Mouse (Mus musculus) stomach, embryonic 14.5 days (tissue): ENCODE results near the gene Washc1. TPM values are rescaled to one million over a fixed set of nuclear protein-coding genes. Genes with fewer than 3 reads are reported as not detected.

Source experiments
- ATAC-seq: fragments of 200-750 bp; cut with Nextera tagmentation; 2 replicates; pipeline ENCODE4 v1.8.0; 2017; ENCODE audit warnings: low read depth, moderate TSS enrichment; ENCODE audit not compliant: insufficient number of reproducible peaks, insufficient read depth, low FRiP score
- H3K27ac ChIP-seq: fragments of 300-500 bp; sonication (generic); 2 replicates; pipeline ENCODE4 v1.5.1; 2014; ENCODE audit warnings: mild to moderate bottlenecking, low read length, moderate library complexity, mixed read lengths
- H3K27me3 ChIP-seq: fragments of 300-500 bp; sonication (generic); 2 replicates; pipeline ENCODE4 v1.6.1; 2014; ENCODE audit warnings: low read length, control low read depth, mixed read lengths; ENCODE audit not compliant: control insufficient read depth, insufficient read depth
- H3K36me3 ChIP-seq: fragments of 300-500 bp; sonication (generic); 2 replicates; pipeline ENCODE4 v1.6.1; 2014; ENCODE audit warnings: mild to moderate bottlenecking, control low read depth, low read length, moderate library complexity, mixed read lengths; ENCODE audit not compliant: control insufficient read depth, insufficient read depth
- H3K4me1 ChIP-seq: fragments of 300-500 bp; sonication (generic); 2 replicates; pipeline ENCODE4 v1.6.1; 2014; ENCODE audit warnings: low read length, control low read depth, mixed read lengths; ENCODE audit not compliant: control insufficient read depth, insufficient read depth
- H3K4me2 ChIP-seq: fragments of 300-500 bp; sonication (generic); replicated peaks from 2 replicates; pipeline ENCODE4 v1.6.1; 2014; ENCODE audit warnings: low read depth, low read length, control low read depth
- H3K4me3 ChIP-seq: fragments of 300-500 bp; sonication (generic); 2 replicates; pipeline ENCODE4 v1.5.1; 2014; ENCODE audit warnings: low read depth, low read length, control low read depth
- H3K9ac ChIP-seq: fragments of 300-500 bp; sonication (generic); replicated peaks from 2 replicates; pipeline ENCODE4 v1.6.1; 2014; ENCODE audit warnings: low read depth, mild to moderate bottlenecking, control low read depth, low read length, moderate library complexity, mixed read lengths
- H3K9me3 ChIP-seq: fragments of 300-500 bp; sonication (generic); 2 replicates; pipeline ENCODE4 v1.6.1; 2016; ENCODE audit warnings: low read depth, low read length, control low read depth; ENCODE audit not compliant: control insufficient read depth
- WGBS: fragments of 180-500 bp; shearing (Covaris S2); extraction: QIAGEN DNeasy Blood & Tissue Kit; methylation state at CpG from one replicate; pipeline ENCODE4 v1.1.7; 2014; 5-methylcytosine and 5-hydroxymethylcytosine counted together
- polyA plus RNA-seq: library from polyadenylated mRNA; unstranded; fragments of >200 nt; fragmentation: Nextera tagmentation; extraction: Ambion mirVana; gene quantifications from 2 replicates; pipeline ENCODE4 v1.2.1, GENCODE M21; 2014

The Washc1 gene
- polyA plus RNA-seq, 1 experiment from 2014 or later: 38.0 TPM

DNA sequence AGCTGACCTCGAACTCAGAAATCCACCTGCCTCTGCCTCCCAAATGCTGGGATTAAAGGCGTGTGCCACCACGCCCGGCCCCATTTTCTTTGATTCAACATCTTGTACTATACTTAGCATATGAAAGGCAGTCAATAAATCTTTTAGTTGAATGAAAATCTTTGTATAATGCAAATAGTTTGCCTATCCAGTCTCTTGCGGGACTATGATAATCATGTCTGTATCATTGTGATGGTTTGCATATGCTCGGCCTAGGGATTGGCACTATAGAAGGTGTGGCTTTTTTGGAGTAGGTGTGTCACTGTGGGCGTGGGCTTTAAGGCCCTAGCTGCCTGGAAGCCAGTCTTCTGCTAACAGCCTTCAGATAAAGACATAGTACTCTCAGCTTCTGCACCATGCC, 7.3 kb upstream of the Washc1 start:
- H3K27me3 ChIP-seq: no peaks in the 10 kb centered on the region
- ATAC-seq: no peak
- no peak overlapping the region for H3K9ac ChIP-seq
- peaks cover 10% of the 10 kb centered on the region for H3K4me1 ChIP-seq
- 80% methylated on average over 7 of the region's 7 CpGs for WGBS
- H3K9me3 ChIP-seq: no peaks in the 10 kb centered on the region
- no peaks in the 10 kb centered on the region for H3K36me3 ChIP-seq
- H3K4me3 ChIP-seq: no peak overlapping the region
- H3K27ac ChIP-seq: no peak overlapping the region
- H3K4me2 ChIP-seq: no peak overlapping the region

DNA sequence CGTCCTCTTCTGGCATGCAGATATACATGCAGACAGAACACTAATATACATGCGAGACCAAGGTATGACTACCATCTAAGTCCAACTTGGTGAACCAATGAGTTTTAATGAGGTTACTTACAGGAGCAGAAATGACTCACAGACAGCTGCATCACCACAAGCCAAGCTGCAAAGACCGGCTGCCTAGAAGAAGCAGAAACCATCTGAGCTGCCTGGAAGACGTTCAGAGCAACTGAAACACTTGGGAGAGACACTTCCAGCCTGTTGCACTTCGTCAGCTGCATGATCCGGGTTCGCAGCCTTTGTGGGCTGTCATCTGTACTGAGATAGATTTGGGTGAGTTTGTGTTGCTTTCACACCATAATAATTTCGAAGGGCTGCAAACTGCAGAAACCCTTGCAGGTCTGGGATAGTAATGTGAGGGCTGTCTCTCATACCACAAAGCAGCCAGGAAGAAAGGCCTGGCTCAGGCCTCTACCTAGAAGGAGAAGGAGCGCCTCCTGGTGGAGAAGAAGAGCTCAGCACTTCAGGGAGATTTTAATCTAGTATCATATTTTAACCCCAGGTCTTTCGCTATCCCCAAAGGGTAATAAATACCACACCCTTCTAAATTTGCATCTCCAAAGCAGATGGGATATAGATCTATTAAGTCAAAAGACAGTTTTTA, 4.6 kb upstream of the Washc1 start:
- H3K36me3 ChIP-seq: no peaks in the 10 kb centered on the region
- H3K9me3 ChIP-seq: no peaks in the 10 kb centered on the region
- no peak for ATAC-seq
- H3K4me1 ChIP-seq: peaks cover 5% of the 10 kb centered on the region; the same call in 1 of the 2 replicates
- no peak overlapping the region for H3K9ac ChIP-seq
- no peak overlapping the region for H3K4me2 ChIP-seq
- H3K27ac ChIP-seq: no peak overlapping the region; the same call in 1 of the 2 replicates
- H3K27me3 ChIP-seq: no peaks in the 10 kb centered on the region
- H3K4me3 ChIP-seq: no peak overlapping the region
- WGBS: 51% methylated on average over 10 of the region's 10 CpGs

DNA sequence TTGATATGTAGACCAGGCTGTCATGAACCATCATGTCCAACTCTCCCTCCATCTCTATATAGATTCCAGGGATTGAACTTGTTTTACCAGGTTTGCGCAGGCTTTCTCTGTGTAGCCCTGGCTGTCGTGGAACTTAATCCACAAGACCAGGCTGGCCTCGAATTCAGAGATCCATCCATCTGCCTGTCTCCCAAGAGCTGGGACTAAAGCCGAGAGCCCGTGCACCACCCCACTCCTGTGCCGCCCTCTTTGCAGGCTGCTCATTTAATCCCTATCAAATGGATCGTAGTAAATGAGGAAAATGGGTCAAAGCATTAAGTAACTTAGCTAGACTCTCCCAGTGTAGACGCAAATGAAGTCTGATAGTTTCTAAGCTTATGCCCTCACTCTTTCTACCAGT, 3.9 kb upstream of the Washc1 start:
- Histone ChIP-seq H3K9ac (no peak overlapping the region), H3K4me1 (peaks cover 9% of the 10 kb centered on the region), H3K27ac (no peak overlapping the region), H3K27me3 (no peaks in the 10 kb centered on the region), H3K4me3 (no peak overlapping the region), H3K9me3 (no peaks in the 10 kb centered on the region), H3K4me2 (no peak overlapping the region), H3K36me3 (no peaks in the 10 kb centered on the region)
- WGBS: 61% methylated on average over 8 of the region's 8 CpGs
- ATAC-seq: no peak

DNA sequence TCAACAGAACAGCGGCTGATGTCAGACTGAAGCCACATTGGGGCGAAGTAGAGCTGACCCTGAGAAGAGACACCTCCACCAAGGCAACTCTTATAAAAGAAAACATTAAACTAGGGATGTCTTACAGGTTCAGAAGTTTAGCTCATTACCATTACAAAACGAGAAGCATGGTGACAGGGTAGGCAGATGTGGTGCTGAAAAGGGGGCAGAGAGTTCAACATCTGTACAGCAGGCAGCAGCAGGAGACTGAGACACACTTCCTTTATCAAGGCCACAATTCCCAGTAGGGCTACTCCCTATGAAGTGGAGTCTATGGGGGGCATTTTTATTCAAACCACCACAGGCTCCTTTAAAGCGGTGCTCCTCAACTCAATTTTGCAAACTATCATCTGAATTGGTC, 3.1 kb upstream of the Washc1 start:
- no peak for ATAC-seq
- WGBS: 79% methylated on average over 4 of the region's 4 CpGs

DNA sequence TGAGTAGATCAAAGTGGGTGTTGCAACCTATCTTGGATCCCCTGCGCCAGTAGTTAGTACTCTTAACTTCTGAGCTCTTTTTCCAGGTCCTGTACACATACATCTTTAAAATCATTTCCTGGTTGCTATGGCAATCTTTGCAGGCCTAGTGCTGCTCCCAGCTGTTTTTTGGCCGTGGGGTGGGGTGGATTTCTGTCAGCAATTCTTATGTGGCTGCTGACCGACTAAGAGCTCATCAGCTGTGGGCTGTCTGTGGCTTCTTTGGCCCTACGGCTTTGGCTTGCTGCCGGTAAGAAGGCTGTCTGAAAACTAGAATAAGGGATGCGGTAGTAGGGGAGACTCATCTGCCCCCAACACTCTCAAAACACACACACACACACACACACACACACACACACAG, 599 bp upstream of the Washc1 start:
- no peaks in the 10 kb centered on the region for H3K9me3 ChIP-seq
- peak overlapping the region; percentile 67 for H3K4me2 ChIP-seq
- peak overlapping the region; percentile 70; the same call in 1 of the 2 replicates for H3K27ac ChIP-seq
- H3K27me3 ChIP-seq: no peaks in the 10 kb centered on the region
- peaks cover 12% of the 10 kb centered on the region for H3K4me1 ChIP-seq
- peaks cover 19% of the 10 kb centered on the region for H3K36me3 ChIP-seq
- no peak overlapping the region for H3K9ac ChIP-seq
- H3K4me3 ChIP-seq: peak overlapping the region; percentile 65
- 23% methylated on average over 6 of the region's 6 CpGs for WGBS
- ATAC-seq: no peak

More for the DNA sequence above, 3.1 kb upstream of the Washc1 start:
- Histone ChIP-seq H3K27me3 (no peaks in the 10 kb centered on the region), H3K4me2 (no peak overlapping the region), H3K9ac (no peak overlapping the region), H3K4me1 (peaks cover 12% of the 10 kb centered on the region), H3K9me3 (no peaks in the 10 kb centered on the region), H3K27ac (no peak overlapping the region), H3K4me3 (no peak overlapping the region), H3K36me3 (no peaks in the 10 kb centered on the region)

DNA sequence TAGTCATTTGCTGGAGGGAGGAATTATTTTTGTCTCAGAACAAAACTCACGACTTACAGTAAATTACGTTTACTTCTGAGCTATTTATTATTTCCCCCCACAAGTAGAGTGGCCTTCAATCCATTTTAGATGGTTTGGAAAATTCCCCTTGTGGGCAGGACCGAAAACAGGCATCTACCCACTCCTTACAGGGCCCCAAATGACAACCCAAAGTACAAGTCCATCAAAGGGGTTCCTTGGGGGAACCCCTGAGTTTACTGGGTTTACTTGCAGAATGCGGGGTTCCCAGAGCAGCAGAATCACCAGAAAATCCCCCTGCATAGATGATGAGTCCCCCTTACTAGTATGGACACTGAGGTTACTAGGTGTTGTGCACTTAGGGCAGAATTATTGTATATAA, 821 bp downstream of the Washc1 start:
- WGBS: 33% methylated on average over 4 of the region's 4 CpGs
- Histone ChIP-seq H3K27me3 (no peaks in the 10 kb centered on the region), H3K27ac (no peak overlapping the region), H3K4me3 (peak overlapping the region; percentile 65), H3K4me1 (peaks cover 12% of the 10 kb centered on the region), H3K36me3 (peaks cover 33% of the 10 kb centered on the region), H3K9ac (peak overlapping the region; percentile 25; the same call in 1 of the 2 replicates), H3K9me3 (no peaks in the 10 kb centered on the region), H3K4me2 (peak overlapping the region; percentile 67)
- ATAC-seq: no peak

DNA sequence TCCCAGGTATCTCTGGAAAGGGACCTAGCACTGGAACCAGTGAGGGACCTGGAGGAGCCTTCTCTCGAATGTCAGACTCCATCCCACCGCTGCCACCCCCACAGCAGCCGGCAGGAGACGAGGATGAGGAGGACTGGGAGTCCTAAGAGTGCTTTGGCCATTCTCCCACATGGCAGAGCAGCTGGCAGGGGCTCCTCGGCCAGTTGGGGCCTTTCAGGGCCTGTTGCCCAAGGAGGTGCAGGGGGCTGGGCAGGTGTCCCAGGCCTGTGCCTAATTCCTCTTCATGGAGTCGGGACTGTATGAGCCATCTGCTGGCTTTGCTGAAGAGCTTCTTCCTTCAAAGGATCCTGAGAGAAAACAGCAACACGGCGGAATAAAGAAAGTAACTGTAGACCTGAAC, 7.6 kb downstream of the Washc1 start:
- Histone ChIP-seq H3K9me3 (no peaks in the 10 kb centered on the region), H3K4me1 (no peaks in the 10 kb centered on the region), H3K27ac (no peak overlapping the region), H3K4me3 (no peak overlapping the region), H3K27me3 (no peaks in the 10 kb centered on the region), H3K4me2 (no peak overlapping the region), H3K9ac (no peak overlapping the region), H3K36me3 (peaks cover 54% of the 10 kb centered on the region)
- no peak for ATAC-seq
- 90% methylated on average over 8 of the region's 8 CpGs for WGBS

DNA sequence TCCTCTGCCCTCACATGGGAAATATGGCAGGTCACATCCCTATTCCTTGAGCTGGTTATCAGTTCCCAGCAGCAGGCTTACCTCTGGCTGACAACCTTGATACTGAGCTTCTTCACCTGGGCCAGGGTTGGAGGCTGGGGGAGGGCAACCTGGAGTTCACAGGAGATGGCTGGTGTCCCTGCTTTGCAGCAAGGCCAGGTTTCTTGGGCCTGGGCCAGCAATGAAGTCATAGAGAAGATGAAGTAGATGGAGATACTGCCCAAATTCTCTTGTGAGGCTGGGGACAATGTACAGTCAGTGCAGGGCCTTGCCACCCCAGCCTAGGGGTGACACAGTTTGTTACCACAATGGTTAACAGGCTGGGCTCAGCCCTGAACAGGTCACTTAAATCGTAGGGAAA, 9.4 kb downstream of the Washc1 start:
- no peak for ATAC-seq
- WGBS: 76% methylated on average over 1 of the region's 1 CpGs
- H3K4me2 ChIP-seq: no peak overlapping the region
- peaks cover 9% of the 10 kb centered on the region; the same call in 1 of the 2 replicates for H3K4me1 ChIP-seq
- no peak overlapping the region for H3K9ac ChIP-seq
- H3K27me3 ChIP-seq: no peaks in the 10 kb centered on the region
- H3K4me3 ChIP-seq: no peak overlapping the region
- peaks cover 39% of the 10 kb centered on the region for H3K36me3 ChIP-seq
- H3K9me3 ChIP-seq: no peaks in the 10 kb centered on the region
- no peak overlapping the region for H3K27ac ChIP-seq
